Mouse (Mus musculus): Measurements from ENCODE around the gene Plac9a.
"Not testable (repeated sequence)": the region's sequence is repeated elsewhere in the genome, so short reads cannot be mapped to it uniquely, and the experiment has no call there.

Gene Plac9a

DNA sequence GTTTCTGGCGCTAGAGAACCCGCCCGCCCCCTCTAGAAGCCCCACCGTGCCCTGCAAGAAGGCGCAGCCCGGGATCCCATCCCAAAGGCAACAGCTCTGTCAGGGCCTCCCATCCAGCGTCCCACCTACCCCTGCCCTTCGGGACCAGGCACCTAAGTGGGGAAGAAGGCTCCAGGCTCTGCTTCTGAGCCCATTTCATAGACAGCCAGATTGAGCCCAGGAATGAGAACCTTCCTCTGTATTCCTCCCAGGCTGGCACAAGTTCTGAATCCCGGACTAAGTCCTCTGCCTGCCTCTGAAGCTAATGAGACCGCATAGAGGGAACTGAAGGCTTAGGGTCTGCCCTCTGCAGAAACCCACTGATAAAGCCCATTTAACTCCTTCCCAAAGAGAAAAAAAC, at the start of gene Plac9a:
Plac9a (minus strand) TSS at position 101 of the 400 bp plus-strand sequence.
- DNase-seq, result not testable (repeated sequence)

DNA sequence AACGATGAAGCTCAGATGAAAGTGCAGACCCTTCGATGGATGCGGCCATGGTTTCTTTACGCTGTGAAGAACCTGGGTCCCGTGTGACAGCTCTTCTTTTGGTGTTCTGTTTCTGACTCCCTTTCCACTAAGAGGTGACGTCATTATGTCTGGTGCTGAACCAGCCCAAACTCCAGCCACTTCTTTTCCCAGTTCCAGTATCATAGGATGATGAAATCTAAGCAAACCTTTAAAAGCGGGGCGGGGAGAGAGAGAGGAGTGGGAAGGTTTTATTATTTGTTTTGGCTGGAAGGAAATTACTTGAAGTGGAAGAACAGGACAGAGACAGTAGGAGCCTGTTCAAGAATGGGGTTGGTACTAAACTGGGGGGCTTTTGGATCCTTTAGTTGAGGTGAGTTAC, 35.1 kb upstream of the Plac9a start, which contains the start of gene Cphx1:
Cphx1 (plus strand) TSS at position 301 of the 400 bp plus-strand sequence.
- not testable (repeated sequence) for DNase-seq

DNA sequence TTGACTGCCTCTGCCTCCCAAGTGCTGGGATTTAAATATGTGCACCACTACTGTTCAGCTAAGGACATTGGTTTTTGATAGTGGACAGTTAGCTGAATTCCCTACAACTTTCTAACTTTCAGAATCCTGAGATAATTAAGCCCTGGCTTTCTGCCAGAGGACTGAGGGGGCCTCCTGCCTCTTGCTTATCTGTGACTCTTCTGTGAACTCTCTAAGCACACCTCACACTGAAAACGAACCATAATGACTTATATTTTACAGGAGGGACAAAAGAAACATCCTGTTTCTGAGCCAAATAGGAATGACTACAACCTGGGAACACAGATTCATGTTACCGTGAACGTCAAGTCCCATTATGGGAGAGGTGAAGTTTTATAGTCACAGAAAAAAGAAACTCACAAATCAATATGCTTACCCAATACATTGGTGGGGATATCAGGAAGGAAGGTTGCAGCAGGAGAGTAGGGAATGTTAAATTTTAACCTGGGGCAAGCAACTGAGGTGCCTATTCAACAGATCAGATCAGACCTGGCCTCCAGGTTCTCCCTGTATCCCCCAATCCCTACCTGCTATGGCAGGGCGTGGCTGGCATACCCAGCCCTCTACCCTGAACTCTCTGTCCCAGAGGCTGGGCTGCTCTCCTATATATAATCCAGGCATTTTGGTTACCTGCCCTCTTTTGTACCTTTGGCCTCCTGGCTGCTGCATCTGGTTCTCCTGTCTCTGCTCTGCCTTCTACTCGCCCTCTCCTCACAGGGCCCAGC, 34.1 kb upstream of the Plac9a start:
- DNase-seq, result not testable (repeated sequence)

DNA sequence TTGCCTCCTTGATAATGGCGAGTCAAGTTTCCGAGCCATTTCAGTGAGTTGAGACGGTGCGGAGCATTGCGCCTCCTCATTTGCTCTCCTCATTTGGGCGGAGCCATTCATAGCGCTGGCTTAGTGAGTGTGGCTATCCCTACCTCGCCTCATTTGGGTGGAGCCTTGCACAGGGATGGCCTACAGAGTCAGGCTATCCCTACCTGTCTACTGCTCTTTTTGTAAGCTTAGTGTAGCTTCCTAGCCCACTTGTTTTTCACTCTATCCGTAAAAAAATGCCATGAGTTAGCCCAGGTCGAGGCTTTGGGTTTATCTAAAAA, 24.6 kb upstream of the Plac9a start, which contains the start of gene Tmem254a:
Tmem254a (minus strand) TSS at position 111 of the 320 bp plus-strand sequence.
- not testable (repeated sequence) for DNase-seq

DNA sequence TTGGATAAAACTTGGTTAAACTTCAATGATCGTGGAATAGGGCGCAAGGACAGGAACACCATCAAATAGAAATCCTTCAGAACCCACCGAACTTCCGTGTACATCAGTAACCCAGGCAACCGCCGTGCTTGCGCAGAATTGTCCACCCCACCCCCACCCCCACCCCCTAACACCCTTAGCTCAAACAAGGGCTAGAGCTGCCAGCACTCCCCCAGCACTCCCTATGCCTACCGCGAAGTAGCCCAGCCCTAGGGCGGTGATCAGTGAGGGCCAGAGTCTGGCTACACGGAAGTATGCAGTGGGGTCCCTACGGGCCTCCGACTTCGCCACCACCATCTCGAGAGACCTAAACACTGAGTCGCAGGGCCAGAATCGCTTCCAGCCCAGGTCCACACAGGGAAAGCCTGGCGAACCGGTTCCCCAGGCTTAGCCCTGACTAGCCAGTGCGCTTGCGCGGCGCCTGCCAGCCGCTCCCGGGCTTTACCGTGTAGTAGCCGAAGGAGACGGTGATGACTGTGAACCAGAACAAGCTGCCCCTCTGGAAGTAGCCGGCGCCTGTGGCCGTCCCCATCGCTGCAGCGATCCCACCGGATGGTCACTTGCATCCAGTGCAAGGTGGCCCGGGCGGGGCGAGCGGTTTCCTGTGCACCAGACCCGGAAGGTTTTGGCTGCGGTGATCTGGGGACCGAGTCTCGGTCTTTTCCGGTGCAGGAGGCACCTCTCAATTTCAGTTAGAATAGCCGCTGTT, 24.1 kb upstream of the Plac9a start:
- DNase-seq, result not testable (repeated sequence)

DNA sequence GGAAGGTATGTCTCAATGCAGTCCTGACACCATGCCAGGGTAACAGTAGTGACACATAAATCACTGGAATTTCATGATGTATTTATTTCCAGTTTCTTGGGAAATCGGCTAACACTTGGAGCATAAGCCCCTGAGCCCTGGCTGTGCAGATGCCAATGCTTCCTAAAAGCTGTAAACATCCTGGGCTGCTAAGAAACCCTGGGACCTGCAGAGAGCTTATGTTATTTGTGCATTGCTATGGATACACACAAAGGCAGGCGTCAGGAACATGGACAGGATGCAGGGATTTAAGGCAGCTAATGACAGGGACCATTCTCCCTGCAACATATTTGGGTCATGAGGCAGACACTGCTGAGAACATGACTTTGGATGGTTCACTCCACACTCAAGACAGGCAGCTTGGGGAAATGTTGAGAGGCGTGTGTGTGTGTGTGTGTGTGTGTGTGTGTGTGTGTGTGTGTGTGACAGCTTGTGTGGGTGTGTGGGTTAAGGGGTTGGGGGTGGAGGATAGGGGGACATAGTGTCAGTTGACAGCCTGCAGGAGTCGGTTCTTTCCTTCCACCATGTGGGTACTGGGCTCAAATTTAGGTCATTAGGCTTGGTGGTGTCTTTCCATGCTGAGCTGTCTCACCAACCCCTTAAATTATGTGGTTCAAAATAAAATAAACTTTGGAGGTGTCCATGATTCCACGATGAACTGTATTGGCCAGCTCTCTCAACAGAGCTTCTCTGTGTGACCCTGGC, 15.7 kb upstream of the Plac9a start:
- not testable (repeated sequence) for DNase-seq

DNA sequence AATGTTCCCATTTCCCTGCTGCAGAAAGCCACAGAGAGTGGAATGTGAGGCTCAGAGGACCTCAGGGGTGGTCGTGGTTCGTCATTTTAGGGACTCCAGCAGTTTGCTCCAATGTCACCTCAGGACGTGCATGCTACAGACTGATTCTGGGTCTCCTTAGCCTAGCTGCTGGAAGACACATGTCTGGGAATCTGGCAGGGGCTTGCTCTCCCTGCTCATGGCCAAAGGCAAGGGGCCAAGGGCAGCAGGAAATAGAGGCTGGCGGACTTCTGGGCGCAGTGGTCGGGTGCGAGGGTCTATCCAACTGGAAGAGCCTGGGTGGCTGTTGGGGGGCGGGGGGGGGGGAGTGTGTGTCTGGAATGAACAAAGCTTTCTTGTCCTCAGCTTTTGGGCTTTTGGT, 6.1 kb upstream of the Plac9a start:
- DNase-seq, result not testable (repeated sequence)

DNA sequence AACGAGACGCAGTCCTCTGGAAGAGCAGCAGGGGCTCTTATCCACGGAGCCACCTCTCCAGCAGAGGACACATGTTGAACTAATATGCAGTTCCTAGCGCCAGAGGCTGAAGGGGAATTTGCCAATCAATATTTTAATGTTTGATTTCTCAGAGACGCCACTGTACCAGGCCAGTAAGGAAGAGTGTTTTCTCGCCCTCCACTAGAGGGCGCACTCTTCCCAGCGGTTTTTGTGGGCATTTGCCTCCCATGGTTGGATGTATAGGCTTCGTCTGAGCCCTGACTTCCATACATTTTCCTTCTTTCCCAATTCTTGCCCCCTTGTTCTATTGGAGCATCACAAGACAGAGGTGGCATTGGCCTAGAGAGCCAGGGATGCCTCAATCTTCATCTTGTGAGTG, 4.4 kb upstream of the Plac9a start:
- not testable (repeated sequence) for DNase-seq

DNA sequence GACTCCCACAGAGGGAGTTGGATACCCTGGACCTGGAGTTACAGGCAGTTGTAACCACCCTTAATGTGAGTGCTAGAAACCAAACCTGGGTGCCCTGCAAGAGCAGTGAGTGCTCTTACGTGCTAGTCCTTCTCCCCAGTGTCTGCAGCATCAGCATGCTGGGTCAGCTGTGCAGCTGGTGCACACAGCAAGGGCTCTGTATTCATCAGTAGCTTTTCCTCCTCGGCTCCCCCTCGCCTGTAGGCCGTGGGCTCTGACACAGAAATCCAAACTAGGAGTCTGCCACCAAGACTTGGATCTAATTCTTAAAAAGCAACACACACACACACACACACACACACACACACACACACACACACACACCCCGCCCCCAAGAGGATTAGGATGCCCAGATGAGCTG, 2.3 kb upstream of the Plac9a start:
- DNase-seq, result not testable (repeated sequence)

DNA sequence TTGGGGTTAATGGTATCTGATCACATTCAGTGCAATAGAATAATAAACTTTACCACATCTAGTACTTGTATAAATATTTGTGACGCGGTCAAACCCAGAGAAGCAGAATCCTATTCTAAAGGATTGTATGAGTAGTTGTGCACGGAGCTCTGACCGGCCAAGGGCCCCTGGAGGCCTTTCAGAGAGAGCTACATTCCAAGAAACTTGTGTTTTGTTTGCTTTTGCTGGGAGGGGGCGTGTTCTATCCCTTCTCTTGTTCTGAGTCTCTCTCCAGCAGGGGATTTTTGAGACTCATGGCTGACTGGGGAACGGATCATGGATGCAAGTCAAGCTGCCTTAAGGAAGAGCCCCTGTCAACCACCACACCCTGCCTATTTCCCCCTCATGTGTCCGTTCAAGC, 7.2 kb downstream of the Plac9a start:
- DNase-seq, result not testable (repeated sequence)

DNA sequence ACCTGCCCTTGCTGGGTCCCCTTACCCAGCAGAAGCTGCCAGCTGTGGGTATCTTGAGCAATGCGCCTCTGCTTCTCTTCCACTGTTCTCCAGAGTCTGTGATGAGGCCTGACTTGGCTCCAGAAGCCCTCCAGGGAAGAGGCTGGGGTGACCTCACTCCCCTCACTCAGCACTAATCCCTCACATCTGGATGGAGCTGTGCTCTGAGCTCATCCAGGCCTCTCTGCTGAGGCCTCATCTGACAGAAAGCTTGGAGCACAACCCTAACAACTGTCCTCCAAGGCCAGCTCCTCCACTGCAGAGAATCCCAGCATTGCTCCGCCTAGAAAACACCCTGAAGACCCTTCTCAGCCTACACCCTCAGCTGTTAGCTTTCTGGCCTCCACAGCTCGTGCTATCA, 8.3 kb downstream of the Plac9a start:
- DNase-seq, result not testable (repeated sequence)

DNA sequence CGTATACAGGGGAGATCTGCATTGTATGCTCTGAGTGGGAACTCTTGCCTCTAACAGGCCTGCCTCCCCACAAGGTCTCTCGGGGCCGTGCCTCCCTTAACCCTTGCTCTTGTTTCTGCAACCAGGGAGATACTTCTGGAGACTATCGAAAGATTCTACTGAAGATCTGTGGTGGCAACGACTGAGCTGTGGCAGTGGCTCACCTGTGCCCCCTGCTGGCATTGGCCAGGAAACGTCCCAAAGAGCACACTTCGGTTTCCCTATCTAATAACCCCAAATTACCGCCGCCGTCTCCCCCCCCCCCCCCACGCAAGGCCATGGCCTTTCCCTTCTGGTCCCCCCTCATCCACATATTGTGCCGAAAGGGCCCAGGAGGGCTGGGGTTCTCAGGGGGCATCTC, 17.0 kb downstream of the Plac9a start:
- DNase-seq, result not testable (repeated sequence)

DNA sequence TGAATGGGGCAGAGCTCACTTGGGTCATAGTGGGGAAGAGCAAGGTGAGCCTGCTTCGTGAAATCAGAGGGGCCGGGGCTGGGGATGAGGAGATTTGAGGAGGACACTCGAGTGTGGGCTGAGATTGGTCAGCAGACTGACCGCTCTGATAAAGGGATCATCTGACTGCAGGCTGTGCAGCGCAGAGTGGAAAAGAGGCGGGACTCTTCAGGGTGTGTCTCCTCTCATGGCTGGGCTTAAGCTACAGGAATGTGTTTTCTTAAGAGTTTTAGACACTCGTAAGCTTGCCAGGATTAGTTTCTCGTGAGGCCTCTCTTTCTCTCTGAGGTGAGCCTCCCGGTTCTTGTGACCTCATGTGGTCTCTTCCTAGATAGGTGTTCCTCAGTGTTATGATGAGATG, 21.1 kb downstream of the Plac9a start:
- DNase-seq, result not testable (repeated sequence)

DNA sequence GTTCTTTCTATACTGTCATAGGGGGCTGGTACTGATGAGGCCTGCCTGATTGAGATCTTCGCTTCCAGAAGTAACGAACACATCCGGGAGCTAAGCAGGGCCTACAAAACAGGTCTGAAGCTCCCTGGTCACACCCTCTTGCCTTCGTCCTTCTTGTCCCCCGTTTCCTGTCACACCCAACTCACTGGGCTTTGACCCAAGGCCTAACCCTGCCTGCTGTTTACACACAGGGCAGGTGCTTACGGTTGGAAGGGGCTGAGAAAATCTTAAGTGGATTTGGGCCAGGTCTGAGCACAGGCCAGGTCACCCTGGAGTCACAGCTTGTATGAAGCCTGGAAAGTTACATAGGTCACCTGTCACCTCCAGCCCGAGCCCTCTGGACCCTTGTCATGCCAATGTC, 26.3 kb downstream of the Plac9a start:
- DNase-seq, result not testable (repeated sequence)

DNA sequence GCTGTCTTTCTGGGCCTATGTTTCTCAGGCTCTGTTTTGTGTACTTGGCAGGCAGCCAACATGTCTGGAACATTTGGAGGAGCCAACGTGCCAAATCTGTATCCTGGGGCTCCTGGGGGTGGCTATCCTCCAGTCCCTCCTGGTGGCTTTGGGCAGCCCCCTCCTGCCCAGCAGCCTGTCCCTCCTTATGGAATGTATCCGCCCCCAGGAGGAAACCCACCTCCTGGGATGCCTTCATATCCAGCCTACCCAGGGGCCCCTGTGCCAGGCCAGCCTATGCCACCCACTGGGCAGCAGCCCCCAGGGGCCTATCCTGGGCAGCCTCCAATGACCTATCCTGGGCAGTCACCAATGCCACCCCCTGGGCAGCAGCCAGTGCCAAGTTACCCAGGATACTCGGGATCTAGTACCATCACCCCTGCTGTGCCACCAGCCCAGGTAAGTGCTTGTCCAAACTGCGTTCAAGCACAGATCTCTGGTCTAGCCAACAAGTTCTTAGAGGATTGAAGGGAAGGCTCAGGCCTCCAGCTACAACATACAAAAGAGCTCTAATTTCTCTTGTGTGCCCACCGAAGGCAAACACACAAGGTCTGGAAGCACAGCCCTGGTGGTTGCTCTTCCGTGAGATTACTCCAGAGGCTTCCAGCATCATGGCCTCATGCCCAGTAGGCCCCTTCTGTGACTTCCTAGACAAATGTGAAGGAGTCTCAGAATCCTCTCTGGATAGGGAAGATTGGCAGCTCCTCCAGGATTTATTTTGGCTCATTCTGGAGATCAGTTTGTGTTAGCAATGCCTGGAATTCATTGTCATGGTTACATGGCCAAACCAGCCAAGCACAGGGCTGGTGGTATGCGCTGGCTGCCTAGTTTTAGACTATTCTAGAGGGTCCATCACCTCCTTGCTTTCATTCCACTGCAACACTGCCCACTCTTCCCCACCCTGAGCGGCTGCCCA, 30.2 kb downstream of the Plac9a start:
- peak; percentile 70 for DNase-seq

DNA sequence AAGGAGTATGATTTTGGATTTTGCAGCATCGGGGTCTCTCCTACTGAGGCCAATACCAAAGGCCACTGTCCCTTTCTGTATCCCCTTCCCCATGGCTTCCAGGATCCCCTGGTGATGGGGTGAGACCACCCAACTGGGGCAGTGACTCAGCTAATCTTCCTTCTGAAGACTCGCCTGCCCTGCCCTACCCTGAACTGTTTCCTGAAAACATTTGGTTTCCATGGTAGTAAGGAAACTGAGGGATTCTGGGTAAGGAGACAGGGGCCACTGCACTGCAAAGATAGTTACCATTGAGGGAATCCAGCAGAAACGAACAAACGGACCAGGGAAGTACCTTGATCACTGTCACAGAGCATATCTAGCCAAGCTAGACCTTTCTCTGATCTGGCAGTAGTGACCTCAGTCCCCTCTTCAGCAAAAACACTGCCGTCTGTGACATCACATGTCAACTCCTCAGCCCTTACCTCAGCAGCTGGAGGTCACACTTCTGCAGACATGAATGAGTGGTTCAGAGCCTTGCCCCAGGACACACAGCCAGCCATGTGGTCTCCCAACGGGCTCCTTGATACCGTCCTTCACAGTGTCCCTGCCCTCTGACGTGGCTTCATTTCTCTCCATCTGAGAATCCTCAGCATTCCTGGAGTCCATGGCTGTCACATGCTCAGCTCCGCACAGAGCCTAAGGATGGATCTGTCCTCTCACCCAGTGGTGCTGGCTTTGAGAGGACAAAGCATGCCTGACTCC, 33.6 kb downstream of the Plac9a start:
- no peak for DNase-seq

DNA sequence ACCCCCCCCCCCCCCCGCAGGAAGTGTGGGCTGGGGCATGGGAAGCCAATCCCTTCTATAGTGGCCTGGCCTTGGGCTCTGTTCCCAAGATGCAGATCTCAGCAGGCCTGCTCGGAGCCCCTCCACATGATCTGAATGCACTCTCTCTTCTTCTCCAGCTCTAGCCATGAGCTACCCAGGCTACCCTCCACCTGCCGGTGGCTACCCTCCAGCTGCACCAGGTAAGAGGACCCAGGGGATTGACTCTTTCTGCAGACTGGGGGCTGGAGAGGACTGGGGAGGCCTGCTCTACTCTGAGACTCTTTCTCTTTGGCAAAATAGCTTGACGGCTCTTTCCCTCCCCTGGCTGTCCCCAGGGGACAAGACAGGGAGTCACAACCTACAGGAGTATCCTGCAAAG, 34.2 kb downstream of the Plac9a start:
- DNase-seq, result no peak

DNA sequence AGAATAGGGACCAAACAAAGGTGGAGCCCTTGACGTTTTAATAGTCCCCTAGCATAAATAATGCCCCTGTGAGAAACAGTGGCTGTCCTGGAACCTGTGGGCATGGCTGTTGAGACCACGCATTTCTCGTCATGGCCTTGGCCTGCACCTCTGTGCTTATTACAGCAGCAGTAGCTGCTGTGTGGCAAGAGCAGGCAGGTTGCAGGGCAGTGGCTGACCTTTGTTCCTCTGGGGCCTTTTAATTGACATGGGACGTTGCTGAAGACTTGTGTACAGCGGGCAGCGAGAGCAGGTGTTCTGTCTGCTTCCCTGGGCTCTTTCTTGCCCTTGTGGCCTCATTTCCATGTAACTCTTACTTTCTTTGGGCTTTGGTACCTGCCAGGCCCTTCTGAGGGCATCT, 35.1 kb downstream of the Plac9a start:
- no peak for DNase-seq

DNA sequence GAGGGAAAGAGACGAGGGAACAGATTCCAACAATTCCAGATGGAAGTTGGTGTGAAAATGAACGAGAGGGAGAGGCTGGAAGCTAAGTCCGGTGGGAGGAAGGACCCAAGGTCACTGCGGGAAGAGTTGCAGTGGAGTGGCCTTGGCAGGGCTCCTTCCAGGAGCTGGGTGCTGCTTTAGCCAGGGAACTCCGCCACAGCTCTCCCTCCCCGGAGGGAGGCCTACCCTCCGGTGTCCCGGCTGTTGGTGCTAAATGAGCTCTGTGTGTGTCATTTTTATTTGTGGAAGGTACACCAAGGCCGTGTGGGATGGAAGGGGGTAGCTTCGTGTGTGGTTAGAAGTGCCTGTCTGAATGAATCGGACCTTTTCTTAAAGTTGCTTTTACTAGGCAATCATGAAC, 36.1 kb downstream of the Plac9a start:
- no peak for DNase-seq

DNA sequence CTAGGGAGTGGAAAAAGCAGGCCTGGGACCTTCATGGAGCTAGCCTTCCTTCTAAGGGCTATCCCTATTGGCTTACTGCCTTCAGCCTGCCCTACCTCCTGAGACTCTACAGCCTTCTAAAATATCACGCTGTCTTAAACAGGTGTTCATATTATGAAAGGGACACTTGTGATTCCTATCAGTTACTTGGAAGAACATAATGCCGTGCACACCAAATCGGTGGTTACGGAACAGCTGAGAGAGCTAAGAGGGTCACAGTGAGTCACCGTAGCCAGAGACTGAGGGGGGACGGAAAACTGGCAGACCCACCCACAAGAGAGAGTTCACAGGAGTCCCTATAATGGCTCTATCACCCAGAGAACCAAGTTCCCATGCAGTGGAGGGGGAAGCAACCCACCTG, 36.5 kb downstream of the Plac9a start:
- no peak for DNase-seq

DNA sequence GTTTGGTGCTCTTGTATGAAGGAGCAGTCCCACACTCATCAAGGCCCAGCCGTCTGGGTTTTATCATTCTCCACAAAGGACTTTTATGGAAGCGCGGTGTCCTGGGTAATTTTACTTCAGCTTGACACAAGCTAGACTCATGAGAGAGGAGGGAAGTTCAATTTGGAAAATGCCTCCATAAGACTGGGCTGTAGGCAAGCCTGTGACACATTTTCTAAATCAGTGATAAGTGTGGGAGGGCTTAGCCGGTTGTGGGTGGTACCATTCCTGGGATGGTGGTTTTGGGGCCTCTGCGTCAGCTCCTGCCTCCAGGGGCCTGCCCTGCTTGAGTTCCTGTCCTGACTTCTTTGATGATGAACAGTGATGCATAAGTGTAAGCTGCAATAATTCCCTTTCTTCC, 37.6 kb downstream of the Plac9a start:
- DNase-seq, result no peak

DNA sequence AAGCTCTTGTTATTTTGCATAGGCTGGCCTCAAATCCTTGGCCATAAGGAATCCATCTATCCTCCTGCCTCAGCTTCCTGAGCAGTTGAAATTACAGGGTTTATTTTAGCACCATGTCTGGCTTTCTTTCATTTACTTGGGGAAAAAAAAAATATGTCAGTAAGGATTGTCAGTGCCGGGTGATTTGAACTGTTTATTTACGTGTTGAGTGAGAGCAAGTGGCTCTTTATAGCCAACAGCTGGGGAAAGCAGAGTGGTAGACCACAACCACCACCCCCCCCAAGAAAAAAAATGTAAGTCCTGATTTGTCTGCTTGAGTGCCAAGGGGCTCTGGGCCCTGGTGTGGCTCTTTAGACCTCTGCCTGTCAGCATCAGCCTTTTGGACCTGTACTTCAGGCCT, 39.2 kb downstream of the Plac9a start:
- DNase-seq, result no peak

Data from layer of hippocampus, adult 9-11 months (tissue).